Mouse (Mus musculus): Measurements from ENCODE around the gene Ptar1.
A peak's percentile ranks its signal among the peaks of the same experiment; 100 is the strongest.

- TF ChIP-seq CTCF (IDR thresholded peaks at IDR 0.05; ENCODE audit: borderline replicate concordance, extremely low read depth, insufficient read depth, insufficient read length) = no peak
- TF ChIP-seq POLR2A (IDR thresholded peaks at IDR 0.05; ENCODE audit: borderline replicate concordance, extremely low read depth, insufficient read depth, insufficient read length, poor library complexity, severe bottlenecking) = peak; percentile 95
These were observed at the start of gene Ptar1 for GRCm38 (mm10) chr19:23687296-23688021.
